Mouse (Mus musculus): Measurements from ENCODE around the gene Scap. TPM values are rescaled to one million over a fixed set of nuclear protein-coding genes. Genes with fewer than 3 reads are reported as not detected.
"Not testable (repeated sequence)": the region's sequence is repeated elsewhere in the genome, so short reads cannot be mapped to it uniquely, and the experiment has no call there.

The Scap gene
- total and polyA plus RNA-seq, 3 experiments = 11.5 to 140 (median 23.6) TPM

DNA sequence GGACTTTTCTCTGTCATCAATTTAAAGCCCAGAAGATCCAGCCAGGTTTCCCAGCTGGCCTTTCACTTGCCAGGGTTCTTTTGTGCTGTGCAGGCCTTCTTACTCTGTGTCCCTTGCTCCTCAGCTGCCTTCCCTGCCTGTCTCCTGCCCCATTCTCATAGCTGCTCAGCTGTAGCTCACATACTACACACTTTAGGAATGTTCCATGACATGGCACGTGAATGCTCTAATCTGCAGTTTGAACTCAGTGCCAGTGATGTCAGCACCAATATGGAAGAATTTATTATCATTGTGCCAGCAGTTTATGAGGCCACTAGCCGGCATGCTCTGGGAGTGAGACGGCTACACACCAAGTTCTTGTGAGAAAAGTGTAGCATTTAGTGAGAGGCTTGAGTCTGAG lies 36.8 kb downstream of the Scap start:
- H3K36me3 ChIP-seq (replicated peaks) = peaks cover 93% of the 10 kb centered on the region
- no peak for DNase-seq (ENCODE audit: low spot score)
- no peak for TF ChIP-seq POLR2AphosphoS5 (IDR thresholded peaks at IDR 0.05; ENCODE audit: insufficient replicate concordance, low read depth, low read length)
- no peak for TF ChIP-seq GATA1 (IDR thresholded peaks at IDR 0.05; ENCODE audit: borderline replicate concordance, low read length)
- no peak for TF ChIP-seq TAL1 (conservative IDR thresholded peaks at IDR 0.05; ENCODE audit: low read depth, low read length)
- TF ChIP-seq CTCF (IDR thresholded peaks at IDR 0.05; ENCODE audit: low read depth, low read length) = no peak
- TF ChIP-seq GATA2 (IDR thresholded peaks at IDR 0.05; ENCODE audit: borderline replicate concordance, low read depth, low read length) = no peak
- no peak overlapping the region for H3K4me3 ChIP-seq (ENCODE audit: low read depth, low read length)
- no peak for ATAC-seq (ENCODE audit: extremely low read depth, insufficient number of reproducible peaks, low FRiP score, poor library complexity, severe bottlenecking)
- H3K9me3 ChIP-seq (replicated peaks) = no peaks in the 10 kb centered on the region
- no peaks in the 10 kb centered on the region for H3K27me3 ChIP-seq (ENCODE audit: insufficient read depth, low read length)
- H3K4me1 ChIP-seq (ENCODE audit: insufficient read depth, low read depth, low read length) = no peaks in the 10 kb centered on the region

- DNase-seq (ENCODE audit: low spot score) (no peak), ATAC-seq (ENCODE audit: extremely low read depth, insufficient number of reproducible peaks, low FRiP score, poor library complexity, severe bottlenecking) (no peak)
- TF ChIP-seq TAL1 (conservative IDR thresholded peaks at IDR 0.05; ENCODE audit: low read depth, low read length) (no peak), GATA1 (IDR thresholded peaks at IDR 0.05; ENCODE audit: borderline replicate concordance, low read length) (no peak), CTCF (IDR thresholded peaks at IDR 0.05; ENCODE audit: low read depth, low read length) (no peak), GATA2 (IDR thresholded peaks at IDR 0.05; ENCODE audit: borderline replicate concordance, low read depth, low read length) (no peak), POLR2AphosphoS5 (IDR thresholded peaks at IDR 0.05; ENCODE audit: insufficient replicate concordance, low read depth, low read length) (no peak)
- no peaks in the 10 kb centered on the region for H3K27me3 ChIP-seq (ENCODE audit: insufficient read depth, low read length)
- no peaks in the 10 kb centered on the region for H3K9me3 ChIP-seq (replicated peaks)
- H3K4me3 ChIP-seq (ENCODE audit: low read depth, low read length) = no peak overlapping the region
- H3K36me3 ChIP-seq (replicated peaks) = peaks cover 97% of the 10 kb centered on the region
- H3K4me1 ChIP-seq (ENCODE audit: insufficient read depth, low read depth, low read length) = no peaks in the 10 kb centered on the region
Observed at GRCm38 (mm10) chr9:110373871-110374270, 40.8 kb downstream of the Scap start.

GRCm38 (mm10) chr9:110375668-110376067 lies 42.6 kb downstream of the Scap start:
- Histone ChIP-seq H3K4me1 (ENCODE audit: insufficient read depth, low read depth, low read length) (0 out of 2 replicates have a peak, but pooled peaks cover 3% of the 10 kb centered on the region), H3K27me3 (ENCODE audit: insufficient read depth, low read length) (no peaks in the 10 kb centered on the region), H3K4me3 (ENCODE audit: low read depth, low read length) (no peak overlapping the region), H3K9me3 (replicated peaks) (no peaks in the 10 kb centered on the region), H3K36me3 (replicated peaks) (peaks cover 97% of the 10 kb centered on the region)
- no peak for ATAC-seq (ENCODE audit: extremely low read depth, insufficient number of reproducible peaks, low FRiP score, poor library complexity, severe bottlenecking)
- no peak for DNase-seq (ENCODE audit: low spot score)
- TF ChIP-seq GATA2 (IDR thresholded peaks at IDR 0.05; ENCODE audit: borderline replicate concordance, low read depth, low read length) (no peak), CTCF (IDR thresholded peaks at IDR 0.05; ENCODE audit: low read depth, low read length) (no peak), GATA1 (IDR thresholded peaks at IDR 0.05; ENCODE audit: borderline replicate concordance, low read length) (no peak), POLR2AphosphoS5 (IDR thresholded peaks at IDR 0.05; ENCODE audit: insufficient replicate concordance, low read depth, low read length) (no peak), TAL1 (conservative IDR thresholded peaks at IDR 0.05; ENCODE audit: low read depth, low read length) (no peak)

DNA sequence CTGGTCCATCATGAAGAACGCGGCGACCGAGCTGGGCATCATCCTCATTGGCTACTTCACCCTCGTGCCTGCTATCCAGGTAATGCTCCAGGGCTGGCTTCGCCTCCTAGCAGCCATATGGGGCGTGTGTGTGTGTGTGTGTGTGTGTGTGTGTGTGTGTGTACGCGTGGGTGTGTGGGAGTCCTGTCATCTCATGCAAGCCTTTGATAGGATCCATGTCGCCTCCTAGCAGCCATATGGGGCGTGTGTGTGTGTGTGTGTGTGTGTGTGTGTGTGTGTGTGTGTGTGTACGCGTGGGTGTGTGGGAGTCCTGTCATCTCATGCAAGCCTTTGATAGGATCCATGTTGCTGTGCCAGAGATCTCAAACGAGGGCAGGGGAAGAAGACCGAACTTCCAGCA lies 44.6 kb downstream of the Scap start:
- not testable (repeated sequence) for DNase-seq (ENCODE audit: low spot score); H3K9me3 ChIP-seq (replicated peaks); H3K4me3 ChIP-seq (ENCODE audit: low read depth, low read length); H3K4me1 ChIP-seq (ENCODE audit: insufficient read depth, low read depth, low read length); H3K27me3 ChIP-seq (ENCODE audit: insufficient read depth, low read length); ATAC-seq (ENCODE audit: extremely low read depth, insufficient number of reproducible peaks, low FRiP score, poor library complexity, severe bottlenecking)
- peaks cover 96% of the 10 kb centered on the region for H3K36me3 ChIP-seq (replicated peaks)

DNA sequence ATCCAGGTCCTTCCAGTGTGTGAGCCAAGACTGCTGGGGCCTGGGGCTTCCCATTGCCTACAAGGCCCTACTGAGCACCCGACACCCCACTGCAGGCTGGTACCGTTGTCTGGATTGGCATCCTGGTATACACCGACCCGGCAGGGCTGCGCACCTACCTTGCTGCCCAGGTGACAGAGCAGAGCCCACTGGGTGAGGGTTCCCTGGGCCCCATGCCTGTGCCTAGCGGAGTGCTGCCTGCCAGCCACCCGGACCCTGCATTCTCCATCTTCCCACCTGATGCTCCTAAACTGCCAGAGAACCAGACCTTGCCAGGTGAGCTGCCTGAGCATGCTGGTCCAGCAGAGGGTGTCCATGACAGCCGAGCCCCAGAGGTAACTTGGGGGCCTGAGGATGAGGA lies 46.3 kb downstream of the Scap start:
- DNase-seq (ENCODE audit: low spot score) (no peak), ATAC-seq (ENCODE audit: extremely low read depth, insufficient number of reproducible peaks, low FRiP score, poor library complexity, severe bottlenecking) (no peak)
- no peaks in the 10 kb centered on the region for H3K9me3 ChIP-seq (replicated peaks)
- no peaks in the 10 kb centered on the region for H3K27me3 ChIP-seq (ENCODE audit: insufficient read depth, low read length)
- TF ChIP-seq POLR2AphosphoS5 (IDR thresholded peaks at IDR 0.05; ENCODE audit: insufficient replicate concordance, low read depth, low read length) = no peak
- TF ChIP-seq CTCF (IDR thresholded peaks at IDR 0.05; ENCODE audit: low read depth, low read length) = no peak
- TF ChIP-seq GATA2 (IDR thresholded peaks at IDR 0.05; ENCODE audit: borderline replicate concordance, low read depth, low read length) = no peak
- no peak for TF ChIP-seq GATA1 (IDR thresholded peaks at IDR 0.05; ENCODE audit: borderline replicate concordance, low read length)
- peaks cover 96% of the 10 kb centered on the region for H3K36me3 ChIP-seq (replicated peaks)
- 0 out of 2 replicates have a peak, but pooled peaks cover 5% of the 10 kb centered on the region for H3K4me1 ChIP-seq (ENCODE audit: insufficient read depth, low read depth, low read length)
- no peak overlapping the region for H3K4me3 ChIP-seq (ENCODE audit: low read depth, low read length)

DNA sequence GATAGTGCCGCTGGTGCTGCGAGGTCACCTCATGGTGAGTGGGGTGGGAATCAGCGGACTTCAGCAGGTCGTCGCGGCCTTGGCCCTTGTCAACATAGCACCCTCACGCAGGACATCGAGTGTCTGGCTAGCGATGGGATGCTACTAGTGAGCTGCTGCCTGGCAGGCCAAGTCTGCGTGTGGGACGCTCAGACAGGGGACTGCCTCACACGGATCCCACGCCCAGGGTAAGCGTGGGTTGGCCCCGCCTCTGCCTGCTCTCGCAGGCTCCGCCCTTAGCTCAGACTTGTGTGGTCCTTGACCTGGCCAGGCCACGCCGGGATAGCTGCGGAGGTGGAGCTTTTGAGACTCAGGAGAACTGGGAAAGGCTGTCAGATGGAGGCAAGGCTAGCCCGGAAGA lies 47.6 kb downstream of the Scap start:
- peaks cover 99% of the 10 kb centered on the region for H3K36me3 ChIP-seq (replicated peaks)
- no peaks in the 10 kb centered on the region for H3K9me3 ChIP-seq (replicated peaks)
- DNase-seq (ENCODE audit: low spot score) (no peak), ATAC-seq (ENCODE audit: extremely low read depth, insufficient number of reproducible peaks, low FRiP score, poor library complexity, severe bottlenecking) (no peak)
- no peaks in the 10 kb centered on the region; the same call in 1 of the 2 replicates for H3K27me3 ChIP-seq (ENCODE audit: insufficient read depth, low read length)
- TF ChIP-seq GATA2 (IDR thresholded peaks at IDR 0.05; ENCODE audit: borderline replicate concordance, low read depth, low read length) (no peak), GATA1 (IDR thresholded peaks at IDR 0.05; ENCODE audit: borderline replicate concordance, low read length) (no peak), TAL1 (conservative IDR thresholded peaks at IDR 0.05; ENCODE audit: low read depth, low read length) (no peak), POLR2AphosphoS5 (IDR thresholded peaks at IDR 0.05; ENCODE audit: insufficient replicate concordance, low read depth, low read length) (no peak), CTCF (IDR thresholded peaks at IDR 0.05; ENCODE audit: low read depth, low read length) (no peak)
- H3K4me1 ChIP-seq (ENCODE audit: insufficient read depth, low read depth, low read length) = 0 out of 2 replicates have a peak, but pooled peaks cover 5% of the 10 kb centered on the region
- no peak overlapping the region for H3K4me3 ChIP-seq (ENCODE audit: low read depth, low read length)

GRCm38 (mm10) chr9:110381292-110381691 lies 48.2 kb downstream of the Scap start:
- H3K4me3 ChIP-seq (ENCODE audit: low read depth, low read length) = no peak overlapping the region
- 0 out of 2 replicates have a peak, but pooled peaks cover 5% of the 10 kb centered on the region for H3K4me1 ChIP-seq (ENCODE audit: insufficient read depth, low read depth, low read length)
- H3K36me3 ChIP-seq (replicated peaks) = peaks cover 99% of the 10 kb centered on the region
- no peak for TF ChIP-seq POLR2AphosphoS5 (IDR thresholded peaks at IDR 0.05; ENCODE audit: insufficient replicate concordance, low read depth, low read length)
- no peak for TF ChIP-seq GATA1 (IDR thresholded peaks at IDR 0.05; ENCODE audit: borderline replicate concordance, low read length)
- TF ChIP-seq TAL1 (conservative IDR thresholded peaks at IDR 0.05; ENCODE audit: low read depth, low read length) = no peak
- no peak for TF ChIP-seq CTCF (IDR thresholded peaks at IDR 0.05; ENCODE audit: low read depth, low read length)
- DNase-seq (ENCODE audit: low spot score) (no peak), ATAC-seq (ENCODE audit: extremely low read depth, insufficient number of reproducible peaks, low FRiP score, poor library complexity, severe bottlenecking) (no peak)
- H3K27me3 ChIP-seq (ENCODE audit: insufficient read depth, low read length) = no peaks in the 10 kb centered on the region; the same call in 1 of the 2 replicates
- H3K9me3 ChIP-seq (replicated peaks) = no peaks in the 10 kb centered on the region

All from G1E (cell line).